Mouse (Mus musculus): ENCODE data around the gene Tnn.

Gene Tnn

GRCm38 (mm10) chr1:160153480-160153879 is at the start of gene Tnn:
TSS of gene Tnn (minus strand) at chr1:160153580.
- DNase-seq (ENCODE audit: low read depth, low spot score): no peak

GRCm38 (mm10) chr1:160195337-160195663 is 41.9 kb upstream of the Tnn start:
- DNase-seq (ENCODE audit: low read depth, low spot score): no peak

GRCm38 (mm10) chr1:160194529-160195336 is 41.4 kb upstream of the Tnn start, which contains the start of gene Mrps14:
TSS of gene Mrps14 (plus strand) at chr1:160195215.
- peak; percentile 98 for DNase-seq (ENCODE audit: low read depth, low spot score)

DNA sequence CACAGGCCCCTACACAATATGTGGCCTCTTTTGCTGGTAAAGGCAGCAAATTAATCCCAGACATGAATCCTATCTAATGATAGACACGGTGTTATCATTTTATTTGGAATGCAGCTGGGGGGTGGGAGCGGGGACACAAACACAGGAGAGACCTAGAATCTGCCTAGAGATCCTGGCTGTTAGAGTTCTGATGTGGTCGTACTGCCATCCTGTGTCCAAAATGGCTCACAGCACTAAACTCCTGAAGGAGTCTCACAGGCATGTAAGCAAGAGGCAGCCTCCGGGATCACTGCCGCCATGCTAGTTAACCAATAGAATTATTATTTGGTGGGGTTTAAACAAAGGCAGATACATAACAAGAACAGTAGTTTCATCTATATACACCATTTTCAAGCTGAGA is 31.1 kb upstream of the Tnn start:
- no peak for DNase-seq (ENCODE audit: low read depth, low spot score)

GRCm38 (mm10) chr1:160181216-160181615 is 27.8 kb upstream of the Tnn start:
- DNase-seq (ENCODE audit: low read depth, low spot score): no peak

DNA sequence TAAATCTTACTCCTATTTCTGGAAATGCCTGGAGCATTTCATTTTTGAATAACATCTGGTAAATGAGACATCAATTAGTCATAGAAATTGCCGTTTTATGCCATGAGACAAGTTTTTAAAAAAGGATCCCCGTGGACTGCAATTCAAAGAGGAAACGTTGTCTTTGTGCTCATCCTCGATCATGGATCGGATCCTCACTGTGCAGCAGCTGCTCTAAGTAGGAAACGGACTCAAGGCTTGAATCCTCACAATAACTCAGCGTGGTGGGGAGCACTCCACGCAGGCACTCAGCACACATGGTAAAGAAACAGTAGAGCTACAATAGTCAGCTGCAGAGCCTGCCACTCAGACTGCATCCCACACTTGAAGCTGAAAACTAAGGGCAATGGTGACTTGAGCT is 23.5 kb upstream of the Tnn start:
- no peak for DNase-seq (ENCODE audit: low read depth, low spot score)

GRCm38 (mm10) chr1:160166600-160166999 is 13.2 kb upstream of the Tnn start:
- DNase-seq (ENCODE audit: low read depth, low spot score): no peak

- no peak for DNase-seq (ENCODE audit: low read depth, low spot score)
Observed at GRCm38 (mm10) chr1:160158190-160158589, 4.8 kb upstream of the Tnn start.

DNA sequence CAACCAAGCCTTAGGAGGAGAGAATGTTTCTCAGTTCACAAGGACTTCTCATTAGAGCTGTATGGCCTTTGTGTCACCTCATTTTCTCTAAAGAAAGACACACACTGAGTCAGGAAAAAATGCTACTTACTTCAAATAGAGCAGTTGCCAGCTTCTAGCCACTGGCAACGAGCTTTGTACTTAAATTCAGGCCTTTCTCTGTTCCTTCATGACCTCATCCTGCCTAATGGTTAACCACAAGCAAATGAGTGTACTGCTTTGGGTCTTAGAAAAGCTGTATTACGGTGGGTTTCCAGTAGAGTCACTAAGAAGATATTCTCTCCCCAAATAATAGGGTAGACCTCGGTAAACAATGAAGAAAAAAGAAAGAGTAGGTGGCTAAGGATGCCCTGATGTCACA is 2.7 kb downstream of the Tnn start:
- DNase-seq (ENCODE audit: low read depth, low spot score): no peak

DNA sequence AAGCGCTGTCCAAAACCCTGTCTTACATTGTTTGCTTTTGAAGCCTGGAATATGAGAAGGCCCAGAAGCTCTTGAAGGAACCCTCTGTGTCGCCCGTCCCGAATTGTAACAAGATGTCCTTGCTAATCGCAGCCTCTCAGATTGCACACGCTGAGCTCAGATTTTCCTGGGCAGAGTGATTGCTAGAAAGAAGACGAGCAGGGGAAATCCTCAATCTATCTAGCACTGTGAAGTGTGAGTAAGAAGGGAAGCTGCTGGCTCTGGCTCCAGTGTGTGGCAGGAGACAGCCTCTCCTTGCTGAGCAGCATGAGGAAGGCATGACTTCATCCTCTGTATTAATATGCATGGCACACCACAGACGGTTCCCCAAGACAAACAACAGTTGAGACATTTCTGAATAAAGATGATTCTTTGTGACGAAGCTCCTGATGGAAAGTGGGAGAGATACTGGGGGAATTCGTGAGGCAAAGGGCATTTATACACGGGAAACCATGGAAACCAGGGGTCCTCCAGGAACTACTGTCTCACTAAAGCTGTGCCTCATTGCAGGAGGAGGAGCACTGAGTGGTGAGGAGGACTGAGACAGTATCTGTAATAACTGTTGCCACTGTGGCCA is 4.0 kb downstream of the Tnn start:
- no peak for DNase-seq (ENCODE audit: low read depth, low spot score)

- DNase-seq (ENCODE audit: low read depth, low spot score): no peak
Observed at GRCm38 (mm10) chr1:160147274-160147673, 6.1 kb downstream of the Tnn start.

GRCm38 (mm10) chr1:160145606-160146005 is 7.8 kb downstream of the Tnn start:
- DNase-seq (ENCODE audit: low read depth, low spot score): no peak

GRCm38 (mm10) chr1:160144343-160144742 is 9.0 kb downstream of the Tnn start:
- no peak for DNase-seq (ENCODE audit: low read depth, low spot score)

GRCm38 (mm10) chr1:160136362-160136890 is 17.0 kb downstream of the Tnn start:
- DNase-seq (ENCODE audit: low read depth, low spot score): no peak

GRCm38 (mm10) chr1:160133464-160134079 is 19.8 kb downstream of the Tnn start:
- DNase-seq (ENCODE audit: low read depth, low spot score): no peak

- no peak for DNase-seq (ENCODE audit: low read depth, low spot score)
Observed at GRCm38 (mm10) chr1:160123957-160124356, 29.4 kb downstream of the Tnn start.

- no peak for DNase-seq (ENCODE audit: low read depth, low spot score)
Observed at GRCm38 (mm10) chr1:160108604-160109003, 44.8 kb downstream of the Tnn start.

DNA sequence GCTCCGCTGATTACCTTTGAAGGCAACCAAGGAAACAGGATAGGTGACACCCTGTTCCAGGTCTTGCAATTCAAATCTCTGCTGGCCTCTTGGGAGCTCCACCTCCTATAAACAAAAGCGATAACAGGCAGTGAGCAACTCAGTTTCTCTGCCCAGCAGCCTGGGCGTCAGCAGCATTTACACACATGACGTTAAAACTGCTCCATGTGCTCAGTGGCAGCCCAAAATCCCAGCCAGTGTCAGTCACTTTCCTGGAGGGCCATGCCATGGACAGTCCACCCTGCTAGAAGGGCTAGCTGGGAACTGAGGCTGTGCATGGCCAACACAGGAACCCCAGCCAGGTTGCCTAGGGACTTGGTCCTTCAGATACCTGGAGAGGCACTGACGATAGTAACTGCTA is 48.0 kb downstream of the Tnn start:
- DNase-seq (ENCODE audit: low read depth, low spot score): no peak

DNA sequence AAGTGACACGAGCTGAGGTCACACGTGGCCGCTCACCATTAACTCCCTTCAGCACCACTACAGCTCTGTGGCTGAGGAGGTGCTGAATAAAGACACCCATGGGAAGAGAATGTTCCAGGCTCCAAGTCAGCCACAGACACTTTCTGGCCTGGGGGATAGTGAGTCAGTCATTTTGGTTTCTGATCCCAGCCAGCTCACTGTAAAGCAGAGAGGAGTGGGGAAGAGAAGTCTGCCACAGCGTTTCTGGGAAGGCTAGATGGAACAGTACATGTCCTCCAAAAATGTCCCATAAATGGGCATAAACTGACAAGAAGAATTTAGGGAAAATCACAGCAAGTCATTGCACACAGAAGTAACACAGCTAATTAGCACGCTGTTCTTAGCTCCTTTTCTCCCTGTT is 52.4 kb downstream of the Tnn start:
- no peak for DNase-seq (ENCODE audit: low read depth, low spot score)

DNA sequence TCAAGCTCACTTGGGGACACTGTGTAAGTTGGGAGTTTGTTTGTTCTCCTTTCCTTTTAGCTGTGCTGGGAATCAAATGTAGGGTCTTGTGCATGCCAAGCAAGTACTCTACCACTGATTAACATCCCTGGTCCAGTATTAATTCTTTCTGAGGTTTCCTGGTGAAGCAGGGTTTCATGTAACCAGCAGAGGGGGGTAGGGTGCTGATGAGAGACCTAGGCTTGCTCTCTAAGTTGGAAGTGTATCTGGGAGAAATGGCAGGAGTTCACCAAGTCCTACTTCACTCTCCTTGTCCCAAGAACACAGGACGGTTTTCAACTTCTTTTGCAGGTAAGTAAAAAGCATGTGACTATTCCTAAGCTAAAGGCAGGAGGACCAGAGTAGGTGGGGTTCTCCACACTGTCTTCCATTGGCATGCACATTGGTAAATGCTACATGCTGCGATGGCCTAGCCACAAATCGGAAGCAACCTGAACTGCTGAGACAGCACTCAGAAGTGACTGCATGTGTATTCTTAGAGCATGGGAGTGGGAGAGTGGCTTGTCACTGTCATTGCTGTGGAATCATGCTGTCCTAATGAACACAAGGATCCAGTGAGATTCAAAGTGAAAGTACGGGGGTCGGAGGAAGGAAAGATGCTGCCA is 53.6 kb downstream of the Tnn start:
- DNase-seq (ENCODE audit: low read depth, low spot score): peak; percentile 32

DNA sequence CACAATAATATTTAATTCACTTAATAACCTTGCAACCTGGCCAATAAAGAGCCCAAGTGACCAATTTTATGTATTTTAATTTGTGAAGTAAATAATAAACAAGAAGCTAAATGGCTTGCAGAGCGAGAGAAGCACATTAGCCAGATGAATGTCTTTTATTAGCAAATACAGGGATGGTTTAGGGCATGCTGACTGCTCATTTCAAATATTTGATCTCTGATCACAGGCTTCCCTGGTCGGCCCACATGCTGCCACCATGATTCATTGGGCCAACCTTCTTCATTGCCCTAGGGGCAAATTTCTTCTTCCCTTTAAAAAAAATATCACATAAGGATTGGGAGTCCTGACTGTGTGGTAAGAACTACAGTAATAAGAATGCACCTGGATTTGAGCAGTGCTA is 66.7 kb downstream of the Tnn start:
- DNase-seq (ENCODE audit: low read depth, low spot score): no peak

DNA sequence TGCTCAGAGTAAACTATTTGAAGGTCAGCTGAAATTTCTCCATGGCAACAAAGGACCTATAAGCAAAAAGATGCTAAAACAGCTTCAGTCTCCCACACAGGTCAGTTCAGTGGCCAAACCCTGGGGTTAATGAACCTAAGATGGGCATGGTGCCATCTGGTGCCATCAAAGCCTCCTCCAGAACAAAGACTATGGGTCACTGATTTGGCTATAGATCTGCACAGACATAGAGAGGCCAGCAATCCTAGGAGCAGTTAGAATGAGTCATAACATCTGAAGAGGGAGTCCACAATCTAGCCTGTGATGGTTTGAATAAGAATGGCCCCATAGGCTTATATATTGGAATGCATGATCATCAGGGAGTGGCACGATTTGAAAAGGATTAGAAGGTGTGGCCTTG is 69.1 kb downstream of the Tnn start:
- DNase-seq (ENCODE audit: low read depth, low spot score): no peak
